Mouse (Mus musculus) MEL-GATA-1-ER (cell line): ENCODE measurements around the gene Pam16.

Experiments used
- DNase-seq: peaks from one replicate; pipeline ENCODE4 v3.0.0-alpha.2; 2012; ENCODE audit warnings: low read depth; ENCODE audit errors: extremely low read depth

Pam16 gene

DNA sequence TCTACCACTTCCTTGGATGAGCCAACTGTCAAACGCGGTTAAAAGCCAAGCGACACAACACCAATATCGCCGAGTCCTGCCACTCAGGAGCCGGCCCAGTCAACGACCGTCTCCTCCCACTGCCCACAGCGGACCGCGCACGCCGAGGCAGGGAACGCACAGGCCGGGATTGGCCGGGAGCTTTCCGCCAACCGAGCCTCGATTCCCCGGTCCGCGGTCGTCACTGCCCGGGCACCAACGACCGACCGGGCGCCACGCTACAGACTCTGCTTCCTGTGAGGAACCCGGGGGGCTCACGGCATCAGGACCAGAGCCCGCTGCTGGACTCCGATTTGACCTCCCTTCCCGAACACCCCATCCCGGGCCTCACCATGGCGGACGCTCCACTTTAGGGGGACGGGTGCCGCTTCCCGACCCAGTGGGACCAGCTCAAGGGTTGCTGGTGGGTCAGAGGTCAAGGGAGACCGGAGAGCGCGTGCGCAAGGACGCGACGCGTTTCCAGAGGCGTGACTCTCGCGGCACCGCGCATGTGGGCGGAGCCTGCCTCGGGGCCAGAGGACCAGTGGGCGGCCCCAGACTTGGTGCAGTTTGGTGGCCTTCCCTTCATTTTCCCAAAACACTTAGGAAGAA, at the start of gene Pam16:
Pam16 (minus strand) TSS at position 508 of the 630 bp plus-strand sequence.
- peak; percentile 55 for DNase-seq

DNA sequence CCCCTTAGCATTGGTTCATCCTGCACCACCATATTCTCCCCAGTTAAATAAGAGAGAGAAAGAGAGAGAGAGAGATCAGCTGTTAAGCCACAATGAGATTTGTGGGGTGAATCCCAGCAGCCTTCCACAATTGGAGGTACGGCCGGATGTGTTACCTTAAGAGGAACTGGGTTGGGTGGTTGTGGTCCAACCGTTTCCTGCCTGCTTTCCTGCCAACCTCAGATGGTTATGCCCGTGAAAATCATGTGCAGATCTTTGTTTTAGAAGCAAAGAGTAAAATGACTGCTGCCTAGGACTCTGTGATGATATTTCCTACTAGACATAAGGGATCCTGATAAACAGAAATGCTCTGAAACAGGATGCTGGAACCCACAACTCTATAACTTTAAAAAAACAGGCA, 49.3 kb upstream of the Pam16 start:
- DNase-seq: peak; percentile 52

DNA sequence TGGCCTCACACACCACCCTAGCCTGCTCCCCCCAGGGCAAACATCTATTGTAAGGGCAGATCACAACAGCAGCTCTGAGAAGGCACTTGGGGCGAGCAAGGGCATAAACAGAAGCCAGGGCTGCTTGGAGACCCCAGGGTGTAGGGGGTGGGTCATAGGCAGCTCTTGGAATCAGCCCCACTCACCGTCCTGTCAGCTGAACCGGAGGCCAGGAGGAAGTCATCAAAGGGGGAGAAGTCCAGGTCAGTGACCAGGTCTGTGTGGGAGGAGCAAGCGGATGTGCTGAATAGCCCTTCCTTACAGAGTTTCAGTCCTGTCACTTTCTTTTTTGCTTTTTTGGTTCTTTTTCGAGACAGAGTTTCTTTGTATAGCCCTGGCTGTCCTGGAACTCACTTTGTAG, 45.5 kb upstream of the Pam16 start:
- DNase-seq: no peak

DNA sequence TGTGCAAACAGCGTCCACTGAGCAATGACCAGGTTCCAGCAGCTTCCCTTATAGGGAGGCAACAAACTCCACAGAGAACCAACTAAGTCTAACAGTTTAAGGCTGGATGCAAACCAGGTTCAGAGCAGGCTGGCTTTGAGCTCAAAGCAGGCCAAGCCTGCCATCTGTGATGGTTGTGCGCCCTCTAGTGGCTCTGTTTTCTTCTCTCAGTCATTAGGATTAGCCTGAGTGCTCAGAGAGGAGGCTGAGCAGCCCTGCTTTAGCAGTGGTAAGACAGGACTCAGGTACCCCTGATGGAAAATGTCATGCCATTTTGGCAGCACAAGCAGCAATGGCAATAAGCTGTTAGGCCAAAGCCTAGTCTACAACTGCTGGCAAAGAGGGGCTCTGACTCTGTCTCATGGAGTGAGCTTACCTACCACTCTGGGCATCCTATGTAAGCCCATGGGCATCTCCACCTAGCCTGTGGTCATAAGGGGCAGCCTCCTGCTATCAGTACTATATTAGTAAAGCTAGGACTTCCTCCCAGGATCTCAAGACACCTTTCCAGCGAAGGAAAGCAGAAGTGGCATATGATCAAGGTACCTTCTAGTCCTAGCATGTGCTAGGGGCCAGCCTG, 42.5 kb upstream of the Pam16 start:
- peak; percentile 57 for DNase-seq

DNA sequence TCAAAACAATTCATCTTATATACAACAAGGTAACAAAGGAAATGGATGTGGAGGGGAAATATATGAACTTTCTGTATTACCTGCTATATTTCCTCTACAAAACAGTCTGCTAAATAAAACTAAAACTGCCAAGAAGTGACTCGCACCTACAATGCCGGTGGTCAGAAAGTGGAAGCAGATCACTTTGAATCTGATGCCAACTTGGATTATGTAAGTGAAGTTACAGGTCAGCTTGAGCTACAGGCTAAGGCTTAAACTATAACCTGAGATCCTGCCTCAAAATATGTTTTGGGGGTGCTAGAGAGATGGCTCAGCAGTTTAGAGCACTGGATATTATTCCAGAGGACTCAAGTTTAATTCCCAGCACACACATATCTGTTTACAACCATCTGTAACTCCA, 40.9 kb upstream of the Pam16 start:
- no peak for DNase-seq

DNA sequence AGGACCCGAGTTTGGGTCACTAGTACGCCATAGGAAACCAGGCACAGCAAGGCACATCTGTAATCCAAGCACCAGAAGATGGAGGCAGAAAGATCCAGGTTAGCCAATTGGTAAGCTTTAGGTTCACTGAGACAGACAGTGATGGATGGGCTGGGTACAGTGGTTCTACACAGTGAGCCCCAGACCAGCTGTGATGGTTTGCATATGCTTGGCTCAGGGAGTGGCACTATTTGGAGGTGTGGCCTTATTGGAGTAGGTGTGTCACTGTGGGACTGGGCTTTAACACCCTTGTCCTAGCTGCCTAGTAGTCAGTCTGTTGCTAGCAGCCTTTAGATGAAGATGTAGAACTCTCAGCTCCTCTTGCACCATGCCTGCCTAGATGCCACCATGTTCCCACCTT, 39.0 kb upstream of the Pam16 start:
- no peak for DNase-seq

DNA sequence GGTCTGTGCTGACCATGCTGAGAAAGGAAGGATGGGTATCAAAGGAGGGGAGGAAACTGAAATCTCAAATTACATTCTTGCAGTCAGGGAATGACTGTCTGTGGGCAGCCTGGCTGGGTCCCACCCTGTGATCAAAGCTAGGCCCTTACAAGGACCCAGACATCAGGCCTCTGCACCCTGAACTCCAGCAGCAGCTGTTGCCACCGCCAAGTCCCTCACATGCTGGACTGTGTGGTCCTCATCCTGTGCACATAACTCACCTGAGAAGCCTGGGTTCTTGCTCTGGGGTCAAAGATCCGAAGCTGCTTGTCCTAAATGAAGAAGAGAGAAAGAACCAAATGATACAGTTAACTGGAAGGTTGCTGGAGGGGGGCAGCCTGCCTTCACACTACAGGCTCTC, 36.8 kb upstream of the Pam16 start:
- DNase-seq: no peak

DNA sequence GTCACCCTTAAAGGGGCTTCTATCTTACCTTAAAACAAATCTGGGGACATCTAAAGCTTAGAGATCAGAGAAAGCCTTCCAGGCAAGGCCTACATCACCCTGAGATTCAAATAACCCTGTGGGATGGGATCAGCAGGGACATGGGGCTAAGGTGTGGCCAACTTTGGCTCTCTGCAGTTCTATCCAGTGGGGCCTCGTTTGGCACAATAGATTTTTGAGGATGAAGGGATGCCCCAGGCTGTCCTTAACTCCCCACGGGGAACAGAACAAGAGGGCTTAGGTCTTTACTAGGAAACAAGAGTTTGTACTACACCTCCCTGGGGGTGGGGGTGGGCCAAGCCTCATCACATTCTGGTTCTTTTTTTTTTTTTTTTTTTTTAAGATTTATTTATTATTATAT, 34.5 kb upstream of the Pam16 start:
- DNase-seq: no peak

DNA sequence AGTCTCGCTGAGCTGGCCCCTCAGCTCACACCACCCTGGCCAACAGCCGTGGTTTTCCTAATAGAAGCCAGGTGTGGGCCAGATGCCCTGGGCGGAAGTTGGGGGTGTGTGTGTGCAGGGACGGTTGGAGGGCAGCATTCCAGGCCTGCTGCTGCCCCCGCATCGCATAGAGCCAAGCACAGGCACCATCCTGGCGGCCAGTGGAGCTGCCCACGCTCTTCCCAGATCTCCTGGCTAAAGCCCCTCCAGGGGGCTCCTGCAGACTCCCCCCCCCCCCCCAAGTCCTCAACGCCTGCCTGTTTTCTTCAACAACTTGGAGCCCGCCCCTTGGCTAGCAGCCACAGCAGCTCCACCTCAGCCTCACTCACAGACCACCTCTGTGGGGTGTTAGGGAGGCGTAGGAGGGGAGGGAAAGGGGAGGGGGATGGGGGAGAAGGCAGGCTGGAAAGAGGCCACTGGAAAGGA, 34.0 kb upstream of the Pam16 start:
- DNase-seq: no peak

DNA sequence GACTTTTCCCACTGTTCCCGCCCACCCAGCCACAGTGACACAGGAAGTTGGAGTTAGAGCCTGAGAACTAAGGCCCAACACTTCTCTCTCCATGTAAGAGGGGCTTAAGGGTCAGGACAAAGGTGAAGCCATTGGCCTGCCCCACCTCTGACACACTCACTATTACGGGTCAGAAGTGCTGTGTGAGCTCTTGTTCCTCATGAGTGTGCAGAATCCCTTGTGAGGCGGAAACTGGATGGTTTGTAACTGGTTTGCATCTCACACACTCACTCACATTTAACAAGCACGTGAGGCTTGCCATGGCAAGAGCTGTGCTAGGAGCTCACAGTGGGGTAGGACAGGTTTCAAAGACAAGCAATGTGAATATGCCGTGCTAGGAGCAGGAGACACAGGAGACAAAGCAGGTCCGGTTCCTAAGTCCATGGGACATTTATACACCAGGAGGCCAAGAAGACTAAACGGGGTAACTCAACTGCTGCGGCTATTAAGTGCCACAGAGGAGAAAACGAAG, 31.8 kb upstream of the Pam16 start:
- DNase-seq: no peak

DNA sequence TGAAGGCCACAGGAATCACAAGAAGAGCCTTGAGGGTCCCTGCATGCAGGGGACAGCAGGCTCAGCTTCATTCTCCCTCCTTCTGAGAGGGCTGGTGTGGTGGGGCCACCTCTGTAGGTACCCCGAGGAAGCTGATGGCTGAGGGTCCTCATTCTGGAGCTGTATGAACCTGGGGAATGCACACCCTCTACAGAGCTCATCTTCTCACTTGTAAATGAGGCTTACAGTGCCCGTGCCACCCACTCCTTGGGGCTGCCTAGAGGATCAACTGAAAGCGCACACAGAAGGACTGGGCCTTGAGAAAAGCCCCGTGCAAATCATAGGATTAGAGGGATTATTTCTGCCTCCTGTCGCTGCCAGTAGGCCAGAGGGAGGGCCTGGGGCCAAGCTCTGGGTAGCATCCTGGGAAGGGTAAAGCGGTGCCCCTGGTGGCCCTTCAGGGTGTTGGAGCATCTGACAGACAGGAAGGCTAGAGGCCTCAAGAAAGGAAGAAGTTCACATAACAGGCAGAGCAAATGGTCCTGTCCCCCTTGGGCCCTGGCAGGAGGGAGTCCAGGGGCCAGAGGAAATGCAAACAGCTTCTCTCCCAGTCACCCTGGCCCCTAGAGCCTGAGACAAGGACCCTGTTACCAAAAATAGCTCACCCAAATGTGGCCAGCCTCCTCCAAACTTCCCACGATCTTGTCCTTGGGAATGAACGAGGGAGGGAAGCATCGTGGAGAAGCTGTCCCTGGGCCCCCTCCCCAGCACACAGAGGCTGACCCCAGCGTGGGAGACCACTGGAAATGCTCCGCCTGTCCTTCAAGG, 31.2 kb upstream of the Pam16 start:
- DNase-seq: no peak

DNA sequence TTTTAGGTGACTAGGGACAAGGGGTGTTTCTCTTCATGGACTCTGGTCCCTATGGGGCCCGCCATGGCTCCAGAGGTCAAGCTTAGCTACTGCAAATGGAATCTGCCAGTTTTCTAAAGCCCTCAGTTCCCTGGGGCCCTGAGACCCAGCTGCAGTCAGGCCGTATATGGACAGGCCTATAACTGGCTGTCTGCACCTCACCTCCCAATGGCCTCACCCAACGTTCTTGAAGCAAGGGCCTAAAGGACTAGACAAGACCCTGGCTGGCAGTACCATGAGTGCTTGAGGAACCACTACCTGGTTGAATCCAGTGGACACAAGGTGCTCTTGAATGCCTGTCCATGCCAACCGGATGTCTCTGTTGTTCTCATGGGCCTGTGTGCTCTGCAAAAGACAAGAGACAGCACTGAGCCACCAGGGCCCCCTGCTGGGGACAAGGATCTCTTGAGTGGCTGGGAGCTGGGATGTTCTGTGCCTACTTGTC, 30.5 kb upstream of the Pam16 start:
- no peak for DNase-seq

DNA sequence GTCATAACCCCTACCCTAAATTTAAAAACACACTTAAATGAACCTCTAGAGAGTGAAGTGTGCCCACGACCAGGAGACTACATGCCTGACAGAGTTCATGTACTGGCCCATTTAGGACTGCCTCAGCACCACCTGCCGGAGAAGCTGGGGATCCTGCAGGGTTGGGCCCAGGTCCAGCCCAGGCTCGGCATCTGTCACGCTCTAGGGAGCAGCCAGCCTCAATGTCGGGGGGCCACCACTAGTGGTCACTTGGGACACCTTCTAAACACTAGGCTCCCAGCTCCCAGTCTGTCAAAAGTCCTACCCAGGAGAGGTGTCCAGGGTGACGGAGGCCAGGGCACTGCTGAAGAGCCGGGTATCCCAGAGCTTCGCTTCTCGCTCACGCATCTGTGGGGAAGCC, 29.9 kb upstream of the Pam16 start:
- no peak for DNase-seq

DNA sequence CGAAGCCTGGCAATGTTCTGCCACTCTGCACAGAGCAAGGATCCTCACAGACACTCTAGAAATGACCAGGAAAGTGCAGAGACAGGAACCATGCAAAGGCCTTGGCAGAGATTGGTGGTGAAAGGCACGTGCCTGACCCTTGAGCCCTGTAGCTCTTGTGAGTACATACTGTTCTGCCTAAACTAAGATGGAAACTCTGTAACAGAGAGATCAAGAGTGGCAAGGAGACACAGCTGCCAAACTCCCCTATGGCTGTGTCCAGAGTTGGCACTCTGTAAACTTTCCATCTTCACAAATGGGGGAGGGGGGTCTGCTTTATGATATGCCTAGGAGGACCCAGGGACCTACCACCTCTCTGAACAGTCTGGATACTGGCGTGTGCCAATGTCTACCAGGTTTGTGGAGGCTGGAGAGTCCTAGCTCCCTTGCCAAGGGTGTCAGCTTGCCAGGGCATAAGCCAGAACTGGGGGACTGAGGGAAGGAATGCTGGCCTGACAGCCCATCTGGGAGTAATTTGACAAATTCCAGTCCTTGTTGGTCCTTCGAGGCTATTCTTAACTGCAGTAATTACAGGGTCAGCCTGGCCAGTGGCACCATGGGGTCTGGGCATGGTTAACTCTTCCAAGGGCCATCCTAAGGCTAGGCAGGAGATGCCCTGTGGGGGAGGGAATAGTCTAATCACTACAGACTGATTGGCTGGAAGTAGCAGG, 28.1 kb upstream of the Pam16 start:
- no peak for DNase-seq

DNA sequence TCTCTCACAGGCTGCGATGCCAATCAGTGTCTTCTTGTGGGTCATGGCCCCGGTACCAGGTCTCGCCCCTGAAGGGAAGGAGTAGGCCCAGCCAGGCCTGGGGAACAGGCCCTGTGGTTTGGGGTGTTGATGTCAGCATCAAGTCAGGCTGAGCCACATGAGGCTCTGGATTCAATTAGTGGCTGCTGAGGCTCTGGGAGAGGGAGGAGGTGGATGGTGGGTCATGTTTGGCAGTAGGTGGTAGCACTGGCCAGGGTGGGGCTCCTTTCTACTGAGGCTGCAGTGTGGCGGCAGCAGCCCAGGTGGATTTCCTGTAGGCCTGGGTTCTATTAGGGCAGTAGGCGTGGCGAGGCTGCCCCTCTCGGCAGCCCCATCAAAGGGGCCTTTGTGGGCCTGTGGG, 26.8 kb upstream of the Pam16 start:
- no peak for DNase-seq

DNA sequence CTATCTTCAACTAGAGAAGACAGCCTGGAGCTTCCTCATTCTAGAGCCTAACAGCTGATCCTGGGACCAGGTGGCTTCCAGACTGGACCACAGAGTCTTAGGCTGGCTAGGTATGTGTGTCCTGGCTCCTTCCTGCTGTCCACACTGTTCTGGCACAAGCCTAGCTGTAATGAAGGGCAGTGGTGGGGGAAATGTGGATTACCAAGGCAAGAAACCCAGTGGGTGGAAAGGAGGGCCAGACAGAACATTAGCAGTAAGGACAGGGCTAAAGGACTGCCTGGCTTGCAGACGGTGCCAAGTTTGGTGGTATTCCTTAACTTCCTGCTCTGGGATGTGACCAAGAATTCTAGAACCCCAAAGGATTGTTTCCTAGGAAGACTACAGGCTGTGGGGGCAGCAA, 26.3 kb upstream of the Pam16 start:
- DNase-seq: no peak

DNA sequence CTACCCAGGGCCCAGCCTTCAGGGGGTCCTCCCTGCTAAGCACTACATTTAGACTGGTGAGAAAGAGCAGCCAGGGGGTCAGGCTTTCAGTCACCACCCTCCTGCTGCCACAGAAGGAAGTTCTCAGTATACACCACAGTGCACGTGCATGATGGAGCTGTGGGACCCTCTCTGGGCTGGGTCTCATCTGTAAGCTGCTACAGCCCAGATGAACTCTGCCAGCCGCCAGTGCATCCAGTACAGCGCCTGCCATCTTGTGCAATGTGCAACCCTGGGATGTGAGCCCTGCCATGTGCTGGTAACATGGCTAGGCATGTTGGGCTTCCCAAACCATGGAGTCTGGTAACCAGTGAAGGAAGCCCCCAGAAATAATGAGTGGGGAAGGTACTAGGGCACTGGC, 25.4 kb upstream of the Pam16 start:
- no peak for DNase-seq

DNA sequence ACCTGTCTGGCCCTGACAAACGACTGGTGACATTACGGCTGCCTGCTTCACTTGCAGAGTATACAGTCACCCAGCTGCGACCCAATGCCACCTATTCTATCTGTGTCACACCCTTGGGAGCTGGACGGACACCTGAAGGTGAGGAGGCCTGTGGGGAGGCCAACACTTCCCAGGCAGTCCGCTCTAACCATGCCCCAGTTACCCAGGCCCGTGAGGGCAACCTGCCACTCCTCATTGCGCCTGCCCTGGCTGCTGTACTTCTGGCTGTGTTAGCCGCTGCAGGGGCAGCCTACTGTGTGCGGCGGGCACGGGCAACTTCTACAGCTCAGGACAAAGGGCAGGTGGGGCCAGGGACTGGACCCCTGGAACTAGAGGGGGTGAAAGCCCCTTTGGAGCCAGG, 24.9 kb upstream of the Pam16 start:
- DNase-seq: no peak

DNA sequence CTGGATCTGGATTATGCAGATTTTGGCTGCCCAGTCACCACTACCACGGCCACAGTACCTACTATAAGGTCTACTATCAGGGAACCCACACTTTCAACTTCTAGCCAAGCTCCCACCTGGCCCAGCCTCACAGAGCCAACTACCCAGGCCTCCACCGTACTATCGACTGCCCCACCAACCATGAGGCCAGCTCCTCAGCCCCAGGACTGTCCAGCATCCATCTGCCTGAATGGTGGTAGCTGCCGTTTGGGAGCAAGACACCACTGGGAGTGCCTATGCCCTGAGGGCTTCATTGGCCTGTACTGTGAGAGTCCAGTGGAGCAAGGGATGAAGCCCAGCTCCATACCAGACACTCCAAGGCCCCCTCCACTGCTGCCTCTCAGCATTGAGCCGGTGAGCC, 24.4 kb upstream of the Pam16 start:
- no peak for DNase-seq

DNA sequence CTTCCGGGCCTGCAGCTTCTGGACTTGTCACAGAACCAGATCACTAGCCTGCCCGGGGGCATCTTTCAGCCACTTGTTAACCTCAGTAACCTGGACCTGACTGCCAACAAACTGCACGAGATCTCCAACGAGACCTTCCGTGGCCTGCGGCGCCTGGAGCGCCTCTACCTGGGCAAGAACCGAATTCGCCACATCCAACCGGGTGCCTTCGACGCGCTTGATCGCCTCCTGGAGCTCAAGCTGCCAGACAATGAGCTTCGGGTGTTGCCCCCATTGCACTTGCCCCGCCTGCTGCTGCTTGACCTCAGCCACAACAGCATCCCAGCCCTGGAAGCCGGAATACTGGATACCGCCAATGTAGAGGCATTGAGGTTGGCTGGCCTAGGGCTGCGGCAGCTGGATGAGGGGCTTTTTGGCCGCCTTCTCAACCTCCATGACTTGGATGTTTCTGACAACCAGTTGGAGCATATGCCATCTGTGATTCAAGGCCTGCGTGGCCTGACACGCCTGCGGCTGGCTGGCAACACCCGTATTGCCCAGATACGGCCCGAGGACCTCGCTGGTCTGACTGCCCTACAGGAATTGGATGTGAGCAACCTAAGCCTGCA, 23.7 kb upstream of the Pam16 start:
- DNase-seq: no peak

DNA sequence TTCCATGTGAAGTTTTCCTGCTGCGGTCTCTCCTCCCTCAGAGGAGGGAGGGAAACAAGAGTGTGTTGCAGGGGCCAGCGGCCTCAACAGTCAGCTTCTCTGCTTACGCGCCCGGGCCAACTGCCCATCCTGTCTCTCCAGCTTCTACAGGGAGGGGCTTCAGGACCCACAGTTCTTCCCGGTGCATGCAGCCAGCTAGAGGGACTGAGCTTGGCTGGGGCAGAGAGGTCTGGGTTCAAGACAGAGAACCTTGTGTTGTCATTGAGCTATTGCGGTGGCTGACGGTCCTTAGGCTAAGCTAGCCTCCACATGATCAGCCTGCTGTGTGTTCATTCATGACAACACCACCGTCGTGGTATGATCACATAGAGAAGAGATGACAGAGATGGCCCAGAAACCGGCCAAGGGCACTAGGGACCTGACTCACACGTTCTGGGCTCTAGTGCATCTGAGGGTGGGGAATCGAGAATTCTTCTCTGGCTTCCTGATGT, 22.9 kb upstream of the Pam16 start:
- DNase-seq: no peak
